Mouse (Mus musculus): ENCODE measurements around the gene Slc7a11. TPM values are rescaled to one million over a fixed set of nuclear protein-coding genes. Genes with fewer than 3 reads are reported as not detected.
A peak's percentile ranks its signal among the peaks of the same experiment; 100 is the strongest.

The Slc7a11 gene
- total and polyA plus RNA-seq, 2 experiments from 2014 or later, result 3.9 to 21.7 TPM

DNA sequence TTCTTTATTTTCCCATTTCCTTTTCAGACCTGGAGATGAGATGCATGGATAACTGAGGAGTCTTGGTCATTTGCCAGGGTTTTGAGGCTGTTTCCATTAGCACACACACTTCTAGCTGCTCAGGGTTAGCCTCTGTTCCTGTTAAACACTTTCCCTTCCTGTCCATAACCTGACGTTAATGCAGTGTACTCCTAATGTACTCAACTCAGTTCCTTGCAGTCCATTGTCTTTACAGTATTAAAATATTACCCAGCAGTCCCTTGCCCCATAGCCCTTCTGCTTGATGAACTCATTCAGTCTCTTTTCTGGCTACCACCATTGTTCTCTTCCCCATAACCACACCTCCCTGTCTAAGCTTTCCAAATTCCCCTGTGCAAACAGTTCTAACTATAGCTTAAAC lies 96.3 kb downstream of the Slc7a11 start:
- Histone ChIP-seq H3K4me3 (ENCODE audit: low read depth, low read length) (no peak overlapping the region), H3K36me3 (ENCODE audit: insufficient read depth, low read length) (no peaks in the 10 kb centered on the region), H3K9ac (replicated peaks; ENCODE audit: low read length, poor library complexity, severe bottlenecking) (no peak overlapping the region), H3K9me3 (ENCODE audit: low read length) (no peaks in the 10 kb centered on the region), H3K27me3 (ENCODE audit: insufficient read depth, low read length) (no peaks in the 10 kb centered on the region), H3K4me2 (ENCODE audit: low read depth, low read length, poor library complexity, severe bottlenecking) (no peak overlapping the region), H3K4me1 (ENCODE audit: insufficient read depth, low read length) (no peaks in the 10 kb centered on the region), H3K27ac (ENCODE audit: low read depth, low read length) (no peak overlapping the region)
- DNase-seq (ENCODE audit: low spot score) (no peak), ATAC-seq (ENCODE audit: low FRiP score) (no peak)
- WGBS, result 77% methylated on average over 1 of the region's 1 CpGs
- no peak for TF ChIP-seq CTCF (IDR thresholded peaks at IDR 0.05)

DNA sequence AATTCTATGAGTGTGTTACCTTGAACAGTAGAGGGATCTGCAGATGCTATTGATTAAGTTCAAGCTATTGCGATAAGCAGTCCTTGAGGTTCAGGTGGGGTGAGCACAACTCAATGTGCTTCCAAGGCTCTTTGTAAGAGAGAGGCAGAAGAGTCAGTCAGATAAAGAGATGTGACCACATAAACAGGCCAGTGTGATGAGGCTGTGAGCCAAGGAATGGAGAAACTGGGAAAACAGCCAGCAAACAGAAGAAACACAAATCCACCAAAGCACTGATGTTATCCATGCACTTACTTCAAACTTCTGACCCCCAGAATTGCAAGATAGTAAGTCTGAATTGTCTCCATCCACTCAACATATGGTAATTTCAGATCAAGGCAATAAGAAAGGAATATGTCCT lies 99.0 kb downstream of the Slc7a11 start:
- no peak overlapping the region for H3K4me2 ChIP-seq (ENCODE audit: low read depth, low read length, poor library complexity, severe bottlenecking)
- no peaks in the 10 kb centered on the region for H3K4me1 ChIP-seq (ENCODE audit: insufficient read depth, low read length)
- DNase-seq (ENCODE audit: low spot score) (peak; percentile 17), ATAC-seq (ENCODE audit: low FRiP score) (no peak)
- H3K9me3 ChIP-seq (ENCODE audit: low read length), result no peaks in the 10 kb centered on the region
- H3K9ac ChIP-seq (replicated peaks; ENCODE audit: low read length, poor library complexity, severe bottlenecking), result no peak overlapping the region
- no peaks in the 10 kb centered on the region for H3K27me3 ChIP-seq (ENCODE audit: insufficient read depth, low read length)
- no peak overlapping the region for H3K4me3 ChIP-seq (ENCODE audit: low read depth, low read length)
- no peaks in the 10 kb centered on the region for H3K36me3 ChIP-seq (ENCODE audit: insufficient read depth, low read length)
- WGBS, result 96% methylated on average over 1 of the region's 1 CpGs
- no peak for TF ChIP-seq CTCF (IDR thresholded peaks at IDR 0.05)
- no peak overlapping the region for H3K27ac ChIP-seq (ENCODE audit: low read depth, low read length)

DNA sequence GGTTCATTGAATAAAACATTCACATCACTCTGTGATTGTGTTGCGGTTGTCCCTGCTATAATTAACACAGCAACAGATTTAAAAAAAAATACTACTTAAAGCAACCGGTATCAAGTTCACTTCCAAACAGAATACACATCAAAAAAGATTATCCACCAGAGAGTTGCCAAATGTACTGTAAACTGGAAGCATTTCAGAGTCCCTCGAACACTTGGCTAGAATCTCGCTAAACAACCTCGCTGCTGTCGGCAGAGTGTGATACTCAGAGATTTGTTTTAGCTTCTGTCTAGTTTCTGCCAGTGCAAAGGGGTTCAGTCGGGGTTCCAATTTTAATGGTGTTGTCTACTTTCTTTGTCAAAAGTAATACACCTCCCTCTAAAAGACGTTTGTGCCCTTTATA lies 118.9 kb downstream of the Slc7a11 start:
- H3K36me3 ChIP-seq (ENCODE audit: insufficient read depth, low read length), result no peaks in the 10 kb centered on the region
- no peaks in the 10 kb centered on the region for H3K9me3 ChIP-seq (ENCODE audit: low read length)
- no peak for DNase-seq (ENCODE audit: low spot score)
- no peak for ATAC-seq (ENCODE audit: low FRiP score)
- TF ChIP-seq CTCF (IDR thresholded peaks at IDR 0.05), result no peak
- no peak overlapping the region for H3K27ac ChIP-seq (ENCODE audit: low read depth, low read length)
- no peak overlapping the region for H3K4me2 ChIP-seq (ENCODE audit: low read depth, low read length, poor library complexity, severe bottlenecking)
- WGBS, result 64% methylated on average over 8 of the region's 8 CpGs
- no peaks in the 10 kb centered on the region for H3K27me3 ChIP-seq (ENCODE audit: insufficient read depth, low read length)
- no peaks in the 10 kb centered on the region for H3K4me1 ChIP-seq (ENCODE audit: insufficient read depth, low read length)
- no peak overlapping the region for H3K4me3 ChIP-seq (ENCODE audit: low read depth, low read length)
- no peak overlapping the region for H3K9ac ChIP-seq (replicated peaks; ENCODE audit: low read length, poor library complexity, severe bottlenecking)

DNA sequence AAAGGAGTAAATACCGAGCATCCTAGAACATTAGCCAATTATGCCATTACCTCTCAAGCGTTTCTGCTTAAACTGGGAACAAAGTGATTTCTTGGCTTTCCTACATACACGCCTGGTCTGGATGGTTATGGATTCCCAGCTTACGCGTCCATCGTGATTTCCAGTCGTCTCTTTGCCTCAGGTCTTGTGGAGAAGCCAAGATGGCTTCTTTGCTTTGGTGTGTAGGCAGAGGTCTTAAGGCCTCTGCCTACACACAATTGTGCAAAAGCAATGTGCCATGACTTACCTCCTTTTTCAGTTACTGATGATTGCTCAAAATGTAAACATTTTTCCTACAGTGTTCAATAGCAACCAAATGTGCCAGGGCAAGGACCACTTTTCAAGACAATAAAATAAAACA lies 119.5 kb downstream of the Slc7a11 start:
- H3K4me2 ChIP-seq (ENCODE audit: low read depth, low read length, poor library complexity, severe bottlenecking), result no peak overlapping the region
- ATAC-seq (ENCODE audit: low FRiP score) (no peak), DNase-seq (ENCODE audit: low spot score) (no peak)
- no peaks in the 10 kb centered on the region for H3K36me3 ChIP-seq (ENCODE audit: insufficient read depth, low read length)
- 87% methylated on average over 7 of the region's 7 CpGs for WGBS
- H3K9me3 ChIP-seq (ENCODE audit: low read length), result no peaks in the 10 kb centered on the region
- H3K4me1 ChIP-seq (ENCODE audit: insufficient read depth, low read length), result no peaks in the 10 kb centered on the region
- H3K9ac ChIP-seq (replicated peaks; ENCODE audit: low read length, poor library complexity, severe bottlenecking), result no peak overlapping the region
- no peak overlapping the region for H3K4me3 ChIP-seq (ENCODE audit: low read depth, low read length)
- H3K27ac ChIP-seq (ENCODE audit: low read depth, low read length), result no peak overlapping the region
- no peaks in the 10 kb centered on the region for H3K27me3 ChIP-seq (ENCODE audit: insufficient read depth, low read length)
- no peak for TF ChIP-seq CTCF (IDR thresholded peaks at IDR 0.05)

DNA sequence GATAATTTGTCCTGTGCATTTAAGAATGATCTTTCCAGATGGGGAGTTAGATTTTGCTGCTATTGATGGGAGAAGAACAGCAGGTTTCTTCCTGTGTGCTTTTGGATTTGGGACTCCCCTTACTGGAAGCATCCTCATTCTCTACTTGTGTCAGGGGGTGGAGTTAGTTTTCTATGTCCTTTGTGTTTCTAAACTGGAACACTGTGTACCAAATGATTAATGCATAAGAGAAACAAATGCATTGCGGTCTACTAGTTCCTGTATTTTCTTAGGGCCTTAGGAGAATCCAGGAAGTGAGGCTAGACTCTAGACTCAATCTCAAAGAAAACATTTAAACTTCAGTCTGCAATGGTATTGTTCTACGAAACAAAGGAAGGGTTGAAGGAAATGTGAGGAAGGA lies 122.6 kb downstream of the Slc7a11 start:
- WGBS, result 85% methylated on average over 2 of the region's 2 CpGs
- no peaks in the 10 kb centered on the region for H3K27me3 ChIP-seq (ENCODE audit: insufficient read depth, low read length)
- no peaks in the 10 kb centered on the region for H3K9me3 ChIP-seq (ENCODE audit: low read length)
- no peak for TF ChIP-seq CTCF (IDR thresholded peaks at IDR 0.05)
- H3K4me2 ChIP-seq (ENCODE audit: low read depth, low read length, poor library complexity, severe bottlenecking), result no peak overlapping the region
- no peaks in the 10 kb centered on the region for H3K4me1 ChIP-seq (ENCODE audit: insufficient read depth, low read length)
- H3K9ac ChIP-seq (replicated peaks; ENCODE audit: low read length, poor library complexity, severe bottlenecking), result no peak overlapping the region
- no peak overlapping the region for H3K4me3 ChIP-seq (ENCODE audit: low read depth, low read length)
- DNase-seq (ENCODE audit: low spot score) (no peak), ATAC-seq (ENCODE audit: low FRiP score) (no peak)
- H3K36me3 ChIP-seq (ENCODE audit: insufficient read depth, low read length), result no peaks in the 10 kb centered on the region
- H3K27ac ChIP-seq (ENCODE audit: low read depth, low read length), result no peak overlapping the region

DNA sequence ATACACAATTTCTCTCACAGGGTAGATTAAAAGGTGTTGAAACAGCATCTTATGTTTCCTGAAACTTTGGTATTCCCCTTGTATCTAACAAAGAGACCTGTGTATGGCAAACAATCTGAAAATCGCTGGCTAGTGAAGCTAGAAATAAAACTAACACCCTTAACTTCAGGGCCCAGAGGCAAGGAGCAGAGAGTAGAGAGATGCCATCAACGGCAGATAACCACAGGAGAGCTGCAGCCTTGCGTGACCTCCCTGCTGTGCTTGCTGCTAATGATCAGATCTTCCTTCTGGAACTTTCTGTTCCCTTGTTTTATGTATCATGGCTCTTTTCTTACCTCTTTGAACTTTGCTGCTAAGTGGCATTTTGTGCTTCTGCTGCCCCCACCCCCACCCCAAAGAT lies 125.3 kb downstream of the Slc7a11 start:
- 51% methylated on average over 3 of the region's 3 CpGs for WGBS
- Histone ChIP-seq H3K4me2 (ENCODE audit: low read depth, low read length, poor library complexity, severe bottlenecking) (no peak overlapping the region), H3K27me3 (ENCODE audit: insufficient read depth, low read length) (no peaks in the 10 kb centered on the region), H3K9ac (replicated peaks; ENCODE audit: low read length, poor library complexity, severe bottlenecking) (no peak overlapping the region), H3K4me3 (ENCODE audit: low read depth, low read length) (no peak overlapping the region), H3K27ac (ENCODE audit: low read depth, low read length) (no peak overlapping the region), H3K9me3 (ENCODE audit: low read length) (no peaks in the 10 kb centered on the region), H3K4me1 (ENCODE audit: insufficient read depth, low read length) (no peaks in the 10 kb centered on the region), H3K36me3 (ENCODE audit: insufficient read depth, low read length) (no peaks in the 10 kb centered on the region)
- DNase-seq (ENCODE audit: low spot score), result no peak
- no peak for TF ChIP-seq CTCF (IDR thresholded peaks at IDR 0.05)
- ATAC-seq (ENCODE audit: low FRiP score), result no peak

Measured in midbrain, postnatal 0 days (tissue).